Mouse (Mus musculus) liver, embryonic 14.5 days (tissue): ENCODE measurements around the gene Dhrs7.

Source experiments
- CTCF ChIP-seq: IDR thresholded peaks from 2 replicates; pipeline ENCODE4 v1.5.1; 2016; ENCODE audit warnings: antibody characterized with exemption, low read depth, control low read depth
- EP300 ChIP-seq: IDR thresholded peaks from 2 replicates; pipeline ENCODE4 v1.6.1; 2016; ENCODE audit warnings: antibody characterized with exemption, low read depth

GRCm38 (mm10) chr12:72638025-72638424 lies 26.7 kb downstream of the Dhrs7 start:
- TF ChIP-seq CTCF (no peak), EP300 (no peak)
